Mouse (Mus musculus): ENCODE results near the gene Thoc6. TPM values are rescaled to one million over a fixed set of nuclear protein-coding genes. Genes with fewer than 3 reads are reported as not detected.

The Thoc6 gene
- polyA plus RNA-seq, 1 experiment from 2014 or later, result 71.1 TPM

DNA sequence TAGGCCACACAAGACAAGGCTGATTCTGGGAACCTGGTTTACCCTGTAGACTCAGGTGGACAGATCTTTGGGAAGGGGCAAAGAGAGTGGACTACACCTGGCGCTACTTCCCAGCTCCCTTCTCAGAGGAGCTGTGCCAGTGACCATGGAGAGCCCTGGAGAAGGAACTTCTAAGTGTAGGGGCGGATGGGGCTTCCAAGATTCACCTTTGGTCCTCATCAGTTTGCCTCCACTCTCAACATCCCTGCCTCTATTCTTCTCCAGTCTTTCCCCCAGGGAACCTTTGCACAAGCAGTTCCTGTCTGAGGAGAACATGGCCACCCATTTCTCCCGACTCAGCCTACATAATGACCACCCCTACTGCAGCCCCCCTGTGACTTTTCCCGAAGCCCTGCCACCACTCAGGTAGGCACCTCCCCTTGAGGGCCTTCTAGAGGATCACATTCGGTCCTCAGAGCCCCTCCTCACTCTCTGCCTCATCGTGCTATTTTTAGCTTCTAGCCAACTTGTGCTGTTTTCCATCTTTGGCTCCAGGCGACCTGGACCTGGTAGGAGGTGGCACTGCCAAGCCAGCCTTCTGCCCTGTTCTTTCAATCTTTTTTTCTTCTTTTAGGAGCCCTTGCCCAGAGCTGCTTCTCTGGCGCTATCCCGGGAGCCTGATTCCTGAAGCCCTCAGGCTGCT lies 730 bp upstream of the Thoc6 start:
- H3K9me3 ChIP-seq (replicated peaks), result no peaks in the 10 kb centered on the region
- no peak for DNase-seq (ENCODE audit: low spot score)
- H3K4me3 ChIP-seq, result peak overlapping the region; percentile 68
- peak overlapping the region; percentile 93; the same call in 1 of the 2 replicates for H3K27ac ChIP-seq
- H3K27me3 ChIP-seq (ENCODE audit: low read depth, poor library complexity, severe bottlenecking), result peaks cover 47% of the 10 kb centered on the region
- H3K36me3 ChIP-seq, result peaks cover 15% of the 10 kb centered on the region
- WGBS, result 34% methylated on average over 9 of the region's 9 CpGs
- H3K4me1 ChIP-seq, result peaks cover 58% of the 10 kb centered on the region

GRCm38 (mm10) chr17:23672761-23673160 lies 921 bp downstream of the Thoc6 start:
- 70% methylated on average over 3 of the region's 3 CpGs for WGBS
- peaks cover 53% of the 10 kb centered on the region for H3K4me1 ChIP-seq
- no peak for DNase-seq (ENCODE audit: low spot score)
- peak overlapping the region; percentile 68 for H3K4me3 ChIP-seq
- H3K9me3 ChIP-seq (replicated peaks), result no peaks in the 10 kb centered on the region
- H3K27ac ChIP-seq, result no peak overlapping the region
- peaks cover 31% of the 10 kb centered on the region for H3K27me3 ChIP-seq (ENCODE audit: low read depth, poor library complexity, severe bottlenecking)
- H3K36me3 ChIP-seq, result peaks cover 31% of the 10 kb centered on the region

DNA sequence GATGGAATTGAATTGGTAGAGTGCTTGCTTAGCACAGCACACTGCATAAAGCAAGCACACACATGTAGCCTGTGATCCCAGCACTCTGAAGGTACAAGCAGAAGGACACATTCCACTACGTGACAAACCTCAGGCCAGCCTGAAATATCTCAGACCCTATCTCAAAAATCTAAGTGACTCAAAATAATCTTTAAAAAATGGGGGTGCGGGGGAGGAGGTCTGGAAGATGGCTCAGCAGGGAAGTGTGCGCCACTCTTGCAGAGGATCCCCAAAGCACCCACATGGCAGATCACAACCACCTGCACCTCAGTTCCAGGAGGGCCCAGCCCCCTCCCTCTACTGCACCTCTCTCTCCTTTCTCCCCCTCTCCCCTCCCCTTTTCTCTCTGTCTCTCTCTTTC lies 2.2 kb downstream of the Thoc6 start:
- Histone ChIP-seq H3K4me1 (peaks cover 46% of the 10 kb centered on the region), H3K9me3 (replicated peaks) (no peaks in the 10 kb centered on the region), H3K4me3 (no peak overlapping the region), H3K27ac (no peak overlapping the region), H3K36me3 (peaks cover 43% of the 10 kb centered on the region), H3K27me3 (ENCODE audit: low read depth, poor library complexity, severe bottlenecking) (peaks cover 25% of the 10 kb centered on the region)
- no peak for DNase-seq (ENCODE audit: low spot score)
- 88% methylated on average over 3 of the region's 3 CpGs for WGBS

- Histone ChIP-seq H3K36me3 (peaks cover 48% of the 10 kb centered on the region), H3K27me3 (ENCODE audit: low read depth, poor library complexity, severe bottlenecking) (peaks cover 16% of the 10 kb centered on the region), H3K27ac (no peak overlapping the region), H3K9me3 (replicated peaks) (no peaks in the 10 kb centered on the region), H3K4me3 (no peak overlapping the region), H3K4me1 (peaks cover 43% of the 10 kb centered on the region)
- WGBS, result 90% methylated on average over 7 of the region's 7 CpGs
- no peak for DNase-seq (ENCODE audit: low spot score)
Measured at GRCm38 (mm10) chr17:23670516-23671074, 3.1 kb downstream of the Thoc6 start.

DNA sequence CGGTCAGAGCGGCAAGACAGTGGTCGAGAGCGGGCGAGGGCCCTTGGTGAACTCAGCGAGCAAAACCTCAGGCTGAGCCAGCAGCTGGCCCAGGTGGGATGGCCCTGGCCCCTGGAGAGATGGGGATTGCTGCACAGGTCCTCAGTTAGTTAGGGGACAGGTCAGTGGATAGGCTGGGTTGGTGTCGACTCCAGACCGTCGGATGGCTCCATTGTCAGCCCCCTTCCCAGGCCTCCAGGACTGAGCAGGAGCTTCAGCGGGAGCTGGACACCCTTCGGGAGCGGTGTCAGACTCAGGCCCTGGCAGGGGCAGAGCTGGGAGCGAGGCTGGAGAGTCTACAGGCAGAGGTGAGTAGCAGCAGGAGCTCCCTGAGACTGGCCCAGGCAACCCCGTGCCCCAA lies 8.2 kb downstream of the Thoc6 start:
- peaks cover 24% of the 10 kb centered on the region for H3K4me1 ChIP-seq
- H3K4me3 ChIP-seq, result no peak overlapping the region
- no peak for DNase-seq (ENCODE audit: low spot score)
- WGBS, result 81% methylated on average over 14 of the region's 14 CpGs
- H3K27me3 ChIP-seq (ENCODE audit: low read depth, poor library complexity, severe bottlenecking), result peaks cover 34% of the 10 kb centered on the region
- peaks cover 45% of the 10 kb centered on the region for H3K36me3 ChIP-seq
- H3K27ac ChIP-seq, result peak overlapping the region; percentile 32; the same call in 1 of the 2 replicates
- H3K9me3 ChIP-seq (replicated peaks), result no peaks in the 10 kb centered on the region

- H3K27ac ChIP-seq, result no peak overlapping the region
- peak; percentile 53 for DNase-seq (ENCODE audit: low spot score)
- 14% methylated on average over 5 of the region's 5 CpGs for WGBS
- H3K4me3 ChIP-seq, result no peak overlapping the region
- H3K27me3 ChIP-seq (ENCODE audit: low read depth, poor library complexity, severe bottlenecking), result peaks cover 43% of the 10 kb centered on the region
- H3K4me1 ChIP-seq, result peaks cover 27% of the 10 kb centered on the region
- H3K36me3 ChIP-seq, result peaks cover 35% of the 10 kb centered on the region
- H3K9me3 ChIP-seq (replicated peaks), result no peaks in the 10 kb centered on the region
Measured at GRCm38 (mm10) chr17:23664556-23665021, 9.1 kb downstream of the Thoc6 start.

- H3K27me3 ChIP-seq (ENCODE audit: low read depth, poor library complexity, severe bottlenecking), result peaks cover 52% of the 10 kb centered on the region
- WGBS, result 3% methylated on average over 9 of the region's 9 CpGs
Measured at GRCm38 (mm10) chr17:23661526-23661925, 12.2 kb downstream of the Thoc6 start.

DNA sequence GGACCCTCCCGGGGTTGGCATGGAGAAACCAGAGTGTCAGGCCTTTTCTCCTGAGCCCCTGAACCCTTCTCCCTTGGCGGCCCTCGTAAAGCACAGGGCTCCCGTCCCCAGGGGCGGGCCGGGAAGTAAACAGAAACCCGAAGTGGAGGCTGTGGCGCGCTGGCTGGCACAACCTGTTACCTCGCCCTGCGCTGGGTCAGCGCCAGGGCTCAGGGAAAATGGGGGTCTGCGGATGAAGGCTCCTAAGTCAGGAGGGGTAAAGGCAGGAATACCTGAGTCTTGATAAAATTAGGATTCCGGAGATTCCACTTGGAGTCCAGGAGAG lies 12.8 kb downstream of the Thoc6 start:
- no peak for DNase-seq (ENCODE audit: low spot score)
- H3K27me3 ChIP-seq (ENCODE audit: low read depth, poor library complexity, severe bottlenecking), result peaks cover 52% of the 10 kb centered on the region
- 4% methylated on average over 14 of the region's 14 CpGs for WGBS
- H3K4me3 ChIP-seq, result no peak overlapping the region
- no peaks in the 10 kb centered on the region for H3K9me3 ChIP-seq (replicated peaks)
- H3K36me3 ChIP-seq, result no peaks in the 10 kb centered on the region
- no peak overlapping the region for H3K27ac ChIP-seq
- H3K4me1 ChIP-seq, result peaks cover 24% of the 10 kb centered on the region

More at GRCm38 (mm10) chr17:23661526-23661925, 12.2 kb downstream of the Thoc6 start:
- Histone ChIP-seq H3K27ac (no peak overlapping the region), H3K4me3 (no peak overlapping the region), H3K9me3 (replicated peaks) (no peaks in the 10 kb centered on the region), H3K4me1 (peaks cover 27% of the 10 kb centered on the region), H3K36me3 (peaks cover 5% of the 10 kb centered on the region)
- DNase-seq (ENCODE audit: low spot score), result peak; percentile 63

DNA sequence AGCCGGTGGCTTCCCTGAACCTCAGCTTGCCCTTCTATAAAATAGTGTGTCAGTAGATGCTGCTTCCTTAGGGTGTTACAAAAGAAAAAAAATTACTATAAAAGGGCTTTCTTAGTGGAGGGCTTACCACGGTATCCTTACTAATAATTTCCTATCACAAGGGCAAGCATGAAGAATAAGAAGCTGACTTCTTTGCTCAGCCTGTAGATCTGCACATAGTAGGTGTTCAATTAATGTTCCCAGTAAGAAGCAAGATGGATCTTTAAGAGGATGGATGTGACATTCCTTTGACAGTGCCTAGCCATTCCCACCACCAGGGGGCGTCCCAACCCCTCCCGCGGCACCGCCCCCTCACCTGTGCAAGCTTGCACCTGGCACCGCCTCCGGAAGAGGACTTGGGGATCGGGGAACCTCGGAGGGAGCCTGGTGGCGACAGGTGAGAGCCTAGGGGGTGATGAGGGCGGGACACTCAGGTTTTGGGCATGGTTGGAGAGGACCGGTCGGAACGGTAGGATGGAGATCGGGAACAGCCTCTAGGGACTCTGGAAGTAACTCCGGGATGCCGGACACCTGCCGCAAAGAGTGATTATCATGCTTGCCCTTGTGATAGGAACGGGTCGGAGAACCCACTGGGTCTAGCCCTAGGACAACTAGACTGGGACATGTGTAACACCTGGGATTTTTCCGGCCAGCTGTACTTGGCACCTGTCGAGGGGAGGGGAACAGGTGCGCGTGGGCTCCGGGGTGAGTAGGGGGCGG lies 13.4 kb downstream of the Thoc6 start, which contains the start of gene Bicdl2:
Gene Bicdl2 (plus strand): TSS at position 390 of the 759 bp plus-strand sequence.
- peak; percentile 68 for DNase-seq (ENCODE audit: low spot score)
- 4% methylated on average over 27 of the region's 27 CpGs for WGBS
- Histone ChIP-seq H3K27ac (no peak within 1 kb of the TSS), H3K9me3 (replicated peaks) (no peaks in the 10 kb centered on the region), H3K4me3 (peak within 1 kb of the TSS; percentile 6; the same call in 1 of the 2 replicates), H3K27me3 (ENCODE audit: low read depth, poor library complexity, severe bottlenecking) (peaks cover 52% of the 10 kb centered on the region), H3K36me3 (no peaks in the 10 kb centered on the region), H3K4me1 (peaks cover 18% of the 10 kb centered on the region)

DNA sequence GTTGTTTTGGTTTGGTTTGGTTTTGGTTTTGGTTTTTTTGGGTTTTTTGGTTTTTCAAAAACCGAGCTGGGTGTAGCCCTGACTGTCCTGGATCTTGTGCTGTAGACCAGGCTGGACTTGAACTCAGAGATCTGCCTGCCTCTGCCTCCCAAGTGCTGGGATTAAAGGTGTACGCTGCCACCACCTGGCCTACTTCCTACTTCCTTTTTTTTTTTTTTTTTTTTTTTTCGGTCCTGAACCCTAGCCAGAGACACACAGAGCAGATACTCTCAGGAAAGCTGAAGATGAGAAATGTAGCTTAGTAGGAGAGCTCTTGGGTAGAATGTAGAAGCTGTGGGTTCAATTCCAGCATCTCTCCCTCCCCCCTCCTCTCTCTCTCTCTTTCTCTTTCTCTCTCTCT lies 15.2 kb downstream of the Thoc6 start:
- Histone ChIP-seq H3K36me3 (no peaks in the 10 kb centered on the region), H3K4me3 (no peak overlapping the region), H3K27me3 (ENCODE audit: low read depth, poor library complexity, severe bottlenecking) (peaks cover 48% of the 10 kb centered on the region), H3K9me3 (replicated peaks) (no peaks in the 10 kb centered on the region), H3K4me1 (peaks cover 8% of the 10 kb centered on the region), H3K27ac (no peak overlapping the region)
- 77% methylated on average over 3 of the region's 3 CpGs for WGBS
- DNase-seq (ENCODE audit: low spot score), result no peak

DNA sequence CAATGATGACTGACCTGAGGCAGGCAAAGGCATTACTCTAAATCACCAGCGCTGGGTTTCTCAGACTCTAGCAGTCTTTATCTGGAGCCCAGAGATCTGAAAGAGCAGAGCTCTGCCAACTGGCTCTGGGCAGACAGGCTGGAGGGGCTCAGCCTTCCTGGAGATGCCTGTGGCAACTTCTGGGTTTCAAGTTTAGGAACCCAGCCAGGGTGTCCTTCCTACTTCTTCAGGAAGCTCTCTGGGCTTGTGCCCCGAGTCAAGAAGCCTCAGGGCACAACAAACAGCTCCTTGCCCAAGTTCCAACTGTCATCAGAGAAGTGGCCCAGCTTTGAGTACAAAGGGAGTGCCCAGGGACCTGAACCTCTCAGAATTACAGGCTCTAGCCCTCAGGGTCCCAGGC lies 19.3 kb downstream of the Thoc6 start:
- H3K27ac ChIP-seq, result no peak overlapping the region

DNA sequence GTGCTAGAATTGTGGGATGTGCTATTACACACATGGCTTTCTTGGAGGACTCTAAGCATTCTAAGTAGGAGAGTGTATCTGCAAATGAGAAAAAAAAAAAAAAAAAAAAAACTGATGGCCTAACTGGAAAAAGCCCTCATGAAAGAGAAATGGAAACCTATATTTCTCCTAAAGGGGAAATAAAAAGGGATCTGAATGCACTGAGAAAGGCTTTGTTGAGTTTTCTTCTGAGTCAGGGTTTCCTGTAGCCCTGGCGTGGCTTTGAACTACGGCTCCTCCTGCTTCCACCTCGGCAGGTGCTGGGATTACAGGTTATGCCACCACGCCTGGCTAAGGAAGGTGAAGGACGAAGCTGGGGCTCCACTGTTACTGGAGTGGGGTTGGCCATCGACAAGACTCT lies 19.7 kb downstream of the Thoc6 start:
- Histone ChIP-seq H3K9me3 (replicated peaks) (no peaks in the 10 kb centered on the region), H3K4me3 (no peak overlapping the region), H3K27ac (no peak overlapping the region), H3K4me1 (no peaks in the 10 kb centered on the region), H3K36me3 (no peaks in the 10 kb centered on the region), H3K27me3 (ENCODE audit: low read depth, poor library complexity, severe bottlenecking) (peaks cover 3% of the 10 kb centered on the region; the same call in 1 of the 2 replicates)
- no peak for DNase-seq (ENCODE audit: low spot score)
- 52% methylated on average over 6 of the region's 6 CpGs for WGBS

More for the DNA sequence above, 19.3 kb downstream of the Thoc6 start:
- H3K36me3 ChIP-seq, result no peaks in the 10 kb centered on the region
- WGBS, result 65% methylated on average over 2 of the region's 2 CpGs
- DNase-seq (ENCODE audit: low spot score), result no peak
- H3K4me3 ChIP-seq, result no peak overlapping the region
- peaks cover 7% of the 10 kb centered on the region for H3K27me3 ChIP-seq (ENCODE audit: low read depth, poor library complexity, severe bottlenecking)
- no peaks in the 10 kb centered on the region for H3K4me1 ChIP-seq
- no peaks in the 10 kb centered on the region for H3K9me3 ChIP-seq (replicated peaks)

GRCm38 (mm10) chr17:23653324-23653723 lies 20.4 kb downstream of the Thoc6 start:
- Histone ChIP-seq H3K36me3 (no peaks in the 10 kb centered on the region), H3K27me3 (ENCODE audit: low read depth, poor library complexity, severe bottlenecking) (no peaks in the 10 kb centered on the region; the same call in 1 of the 2 replicates), H3K4me1 (no peaks in the 10 kb centered on the region), H3K27ac (no peak overlapping the region), H3K4me3 (no peak overlapping the region), H3K9me3 (replicated peaks) (no peaks in the 10 kb centered on the region)
- DNase-seq (ENCODE audit: low spot score), result no peak
- WGBS, result 82% methylated on average over 2 of the region's 2 CpGs
